Mouse (Mus musculus) heart, embryonic 11.5 days (tissue): Measurements from ENCODE around the gene 9130213A22Rik. TPM values are rescaled to one million over a fixed set of nuclear protein-coding genes. Genes with fewer than 3 reads are reported as not detected.

ENCODE experiments used
- ATAC-seq: fragments of 200-750 bp; cut with Nextera tagmentation; replicated peaks from 2 replicates; pipeline ENCODE4 v1.8.0; 2017; ENCODE audit warnings: moderate library complexity; ENCODE audit not compliant: insufficient number of reproducible peaks, low FRiP score, low TSS enrichment
- H3K27ac ChIP-seq: fragments of 300-500 bp; sonication (generic); 2 replicates; pipeline ENCODE4 v1.5.1; 2014; ENCODE audit warnings: mild to moderate bottlenecking, low read depth, low read length
- H3K27me3 ChIP-seq: fragments of 300-500 bp; sonication (generic); 2 replicates; pipeline ENCODE4 v1.6.1; 2014; ENCODE audit warnings: mild to moderate bottlenecking, low read length, mixed read lengths; ENCODE audit not compliant: control insufficient read depth, insufficient read depth
- H3K36me3 ChIP-seq: fragments of 300-500 bp; sonication (generic); 2 replicates; pipeline ENCODE4 v1.6.1; 2014; ENCODE audit warnings: mild to moderate bottlenecking, low read length, moderate library complexity, mixed read lengths; ENCODE audit not compliant: control insufficient read depth, insufficient read depth
- H3K4me1 ChIP-seq: fragments of 300-500 bp; sonication (generic); 2 replicates; pipeline ENCODE4 v1.6.1; 2014; ENCODE audit warnings: low read length; ENCODE audit not compliant: control insufficient read depth, insufficient read depth
- H3K4me2 ChIP-seq: fragments of 300-500 bp; sonication (generic); 2 replicates; pipeline ENCODE4 v1.6.1; 2014; ENCODE audit warnings: mild to moderate bottlenecking, moderate library complexity
- H3K4me3 ChIP-seq: fragments of 300-500 bp; sonication (generic); 2 replicates; pipeline ENCODE4 v1.5.1; 2014; ENCODE audit warnings: low read depth, low read length
- H3K9ac ChIP-seq: fragments of 300-500 bp; sonication (generic); 2 replicates; pipeline ENCODE4 v1.6.1; 2014; ENCODE audit warnings: mild to moderate bottlenecking, low read depth, low read length, moderate library complexity
- H3K9me3 ChIP-seq: fragments of 300-500 bp; sonication (generic); replicated peaks from 2 replicates; pipeline ENCODE4 v1.6.1; 2016; ENCODE audit warnings: low read length; ENCODE audit not compliant: control insufficient read depth
- WGBS: fragments of 180-500 bp; shearing (Covaris S2); extraction: QIAGEN DNeasy Blood & Tissue Kit; methylation state at CpG from one replicate; pipeline ENCODE4 v1.1.7; 2014; ENCODE audit not compliant: insufficient replicate concordance; 5-methylcytosine and 5-hydroxymethylcytosine counted together
- polyA plus RNA-seq: library from polyadenylated mRNA; unstranded; fragments of >200 nt; fragmentation: Nextera tagmentation; extraction: Ambion mirVana; gene quantifications from 2 replicates; pipeline ENCODE4 v1.2.1, GENCODE M21; 2014

The 9130213A22Rik gene
- polyA plus RNA-seq, 1 experiment from 2014 or later: 0.49 TPM

DNA sequence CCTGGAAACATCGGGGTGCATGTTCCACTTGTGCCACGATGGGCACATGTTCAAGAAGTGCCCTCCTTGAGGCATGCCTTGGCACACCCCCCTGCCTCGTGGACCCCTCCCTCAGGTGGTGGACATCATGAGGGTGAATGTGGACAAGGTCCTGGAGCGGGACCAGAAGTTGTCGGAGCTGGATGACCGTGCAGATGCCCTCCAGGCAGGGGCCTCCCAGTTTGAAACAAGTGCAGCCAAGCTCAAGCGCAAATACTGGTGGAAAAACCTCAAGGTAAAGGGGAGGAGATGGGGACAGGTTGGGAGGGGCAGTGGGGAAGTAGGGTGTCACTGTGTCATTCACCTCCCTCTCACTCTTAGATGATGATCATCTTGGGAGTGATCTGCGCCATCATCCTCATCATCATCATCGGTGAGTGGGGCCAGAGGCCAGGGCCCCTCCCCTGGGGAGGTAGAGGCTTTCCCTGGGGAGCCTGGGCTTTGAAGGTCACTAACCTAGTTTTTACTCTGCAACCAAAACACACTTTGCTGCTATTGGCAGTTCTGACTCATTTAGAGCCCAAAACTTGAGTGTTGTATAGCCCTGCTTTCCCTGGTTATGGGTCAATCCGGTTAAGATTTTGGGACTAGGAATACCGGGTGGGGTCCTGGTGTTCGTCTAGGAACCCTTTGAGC is 32.6 kb downstream of the 9130213A22Rik start:
- Histone ChIP-seq H3K36me3 (0 out of 2 replicates have a peak, but pooled peaks cover 3% of the 10 kb centered on the region), H3K4me1 (peaks cover 37% of the 10 kb centered on the region), H3K9ac (peak overlapping the region; percentile 96), H3K27me3 (no peaks in the 10 kb centered on the region), H3K27ac (no peak overlapping the region), H3K4me2 (peak overlapping the region; percentile 75), H3K4me3 (peak overlapping the region; percentile 76), H3K9me3 (no peaks in the 10 kb centered on the region)
- WGBS: 84% methylated on average over 12 of the region's 12 CpGs
- no peak for ATAC-seq

DNA sequence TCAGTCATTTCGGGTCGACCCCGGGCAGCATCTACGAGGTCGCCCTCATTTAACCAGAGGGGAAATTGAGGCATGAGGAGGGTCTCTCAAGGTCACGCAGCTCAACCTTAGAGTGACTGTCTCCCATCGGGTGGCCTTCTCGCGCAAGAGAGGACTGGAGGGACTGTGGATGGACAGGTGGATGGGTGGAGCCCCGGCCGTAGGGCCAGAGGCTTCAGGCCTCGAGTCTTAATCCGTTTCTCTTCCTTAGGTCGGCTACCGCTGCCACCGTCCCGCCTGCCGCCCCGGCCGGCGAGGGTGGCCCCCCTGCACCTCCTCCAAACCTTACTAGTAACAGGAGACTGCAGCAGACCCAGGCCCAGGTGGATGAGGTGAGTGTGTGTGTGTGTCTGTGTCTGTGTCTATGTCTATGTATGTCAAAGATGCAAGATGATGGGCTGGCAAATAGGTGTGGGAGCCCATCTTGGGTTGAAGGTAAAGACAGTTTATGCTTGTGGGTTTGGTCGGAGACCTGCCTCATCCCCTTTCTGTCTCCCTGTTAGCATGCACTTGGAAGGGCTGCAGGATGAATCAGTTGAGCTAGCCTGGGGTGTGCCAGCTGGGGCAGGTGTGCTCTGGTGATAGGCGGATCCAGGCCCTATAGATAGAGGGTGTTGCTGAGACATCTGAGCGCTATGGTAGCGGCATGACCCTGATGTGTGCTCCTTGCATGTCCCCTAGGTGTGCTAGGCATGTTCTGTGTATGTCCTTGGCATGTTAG is 33.4 kb downstream of the 9130213A22Rik start:
- Histone ChIP-seq H3K4me3 (peak overlapping the region; percentile 76), H3K4me1 (peaks cover 37% of the 10 kb centered on the region), H3K9me3 (no peaks in the 10 kb centered on the region), H3K27ac (peak overlapping the region; percentile 92), H3K36me3 (0 out of 2 replicates have a peak, but pooled peaks cover 3% of the 10 kb centered on the region), H3K27me3 (no peaks in the 10 kb centered on the region), H3K9ac (peak overlapping the region; percentile 96), H3K4me2 (peak overlapping the region; percentile 75)
- no peak for ATAC-seq
- 10% methylated on average over 25 of the region's 25 CpGs for WGBS

DNA sequence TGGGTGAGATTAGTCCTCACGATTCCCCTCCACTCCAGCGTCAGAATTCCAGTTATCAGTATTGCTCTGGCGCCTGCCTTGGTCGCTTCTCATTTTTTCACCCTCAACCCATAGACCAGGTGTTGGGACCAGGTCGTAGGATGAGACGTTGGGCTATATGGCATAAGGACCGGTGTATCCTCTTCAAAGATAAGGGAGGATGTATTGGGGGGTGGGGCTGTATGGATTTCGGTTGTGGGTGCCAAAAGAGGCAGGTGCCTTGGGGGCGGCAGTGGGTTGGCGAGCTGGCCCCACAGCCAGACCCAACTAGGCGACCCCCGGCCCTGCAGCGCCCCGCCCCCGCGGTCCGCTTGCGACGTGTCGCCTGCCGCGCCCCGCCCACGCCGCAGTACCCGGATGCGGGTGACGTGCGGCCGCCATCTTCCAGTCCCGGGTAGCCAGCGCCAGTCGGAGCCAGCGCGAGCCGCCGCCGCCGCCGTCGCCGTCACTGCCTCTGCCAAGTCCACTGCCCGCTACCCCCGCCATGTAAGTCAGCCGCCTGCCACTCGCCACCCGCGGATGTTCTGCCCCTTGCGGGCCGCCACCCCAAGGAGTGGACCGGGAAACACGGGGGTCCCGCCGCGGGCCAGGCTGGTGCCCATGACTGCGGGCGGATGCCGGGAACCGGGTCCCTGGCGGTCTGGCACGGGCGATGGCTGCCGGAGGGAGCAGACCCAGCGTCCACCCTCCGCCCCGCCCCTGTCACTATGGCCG is 34.1 kb downstream of the 9130213A22Rik start, which contains the start of gene Vamp2:
Vamp2 (plus strand) TSS at position 388 of the 753 bp plus-strand sequence.
- peak within 1 kb of the TSS; percentile 96 for H3K9ac ChIP-seq
- peak within 1 kb of the TSS; percentile 76 for H3K4me3 ChIP-seq
- under 1% methylated on average over 62 of the region's 67 CpGs for WGBS
- H3K4me1 ChIP-seq: peaks cover 37% of the 10 kb centered on the region
- H3K4me2 ChIP-seq: peak within 1 kb of the TSS; percentile 75
- peak; percentile 63 for ATAC-seq
- peak within 1 kb of the TSS; percentile 92 for H3K27ac ChIP-seq
- H3K27me3 ChIP-seq: no peaks in the 10 kb centered on the region
- 0 out of 2 replicates have a peak, but pooled peaks cover 3% of the 10 kb centered on the region for H3K36me3 ChIP-seq
- H3K9me3 ChIP-seq: no peaks in the 10 kb centered on the region

DNA sequence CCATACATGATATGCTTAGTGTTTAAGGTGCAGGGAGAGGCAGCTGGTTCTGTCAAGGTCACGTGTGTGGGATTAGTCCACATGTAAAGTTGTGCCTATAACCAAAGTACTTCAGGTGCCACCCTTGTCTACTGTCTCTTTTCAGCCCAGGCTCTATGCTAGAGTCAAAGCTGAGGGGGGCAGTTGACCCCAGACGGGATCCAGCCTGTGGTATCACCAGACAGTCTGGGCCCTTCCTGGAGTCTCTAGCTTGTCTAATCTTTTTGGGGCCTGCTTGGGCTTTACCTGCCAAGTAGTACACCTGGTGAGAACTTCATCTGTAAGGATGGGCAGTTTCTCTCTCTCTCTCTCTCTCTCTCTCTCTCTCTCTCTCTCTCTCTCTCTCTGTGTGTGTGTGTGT is 34.8 kb downstream of the 9130213A22Rik start:
- H3K4me1 ChIP-seq: peaks cover 36% of the 10 kb centered on the region
- no peaks in the 10 kb centered on the region for H3K9me3 ChIP-seq
- H3K36me3 ChIP-seq: 0 out of 2 replicates have a peak, but pooled peaks cover 3% of the 10 kb centered on the region
- peak overlapping the region; percentile 76; the same call in 1 of the 2 replicates for H3K4me3 ChIP-seq
- no peak for ATAC-seq
- H3K9ac ChIP-seq: peak overlapping the region; percentile 96; the same call in 1 of the 2 replicates
- peak overlapping the region; percentile 92 for H3K27ac ChIP-seq
- 51% methylated on average over 2 of the region's 2 CpGs for WGBS
- H3K27me3 ChIP-seq: no peaks in the 10 kb centered on the region
- H3K4me2 ChIP-seq: peak overlapping the region; percentile 75

DNA sequence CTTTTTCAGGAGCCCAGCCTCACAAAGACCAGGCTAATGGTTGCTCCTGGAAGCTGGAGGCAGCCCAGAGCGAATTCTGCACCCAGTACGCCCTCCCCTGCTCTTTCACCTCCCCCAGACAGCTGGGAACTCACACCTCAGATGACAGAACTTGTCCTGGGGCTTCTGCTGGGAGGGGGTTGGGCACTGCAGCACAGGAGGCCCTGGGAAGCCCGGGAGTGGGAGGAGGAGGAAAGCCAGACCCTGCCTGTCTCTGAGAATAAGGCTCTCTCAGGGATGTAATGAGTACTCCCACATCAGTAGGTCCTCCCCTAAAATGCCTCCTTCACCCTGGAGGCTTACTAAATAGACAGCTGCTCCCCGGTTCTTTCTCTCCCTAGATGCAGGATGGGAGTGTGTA is 35.3 kb downstream of the 9130213A22Rik start:
- Histone ChIP-seq H3K4me3 (no peak overlapping the region), H3K27me3 (no peaks in the 10 kb centered on the region), H3K4me1 (peaks cover 34% of the 10 kb centered on the region), H3K36me3 (0 out of 2 replicates have a peak, but pooled peaks cover 3% of the 10 kb centered on the region), H3K4me2 (peak overlapping the region; percentile 75; the same call in 1 of the 2 replicates), H3K27ac (peak overlapping the region; percentile 92), H3K9ac (peak overlapping the region; percentile 54), H3K9me3 (no peaks in the 10 kb centered on the region)
- no peak; the same call in 1 of the 2 replicates for ATAC-seq
- WGBS: 25% methylated on average over 4 of the region's 4 CpGs

DNA sequence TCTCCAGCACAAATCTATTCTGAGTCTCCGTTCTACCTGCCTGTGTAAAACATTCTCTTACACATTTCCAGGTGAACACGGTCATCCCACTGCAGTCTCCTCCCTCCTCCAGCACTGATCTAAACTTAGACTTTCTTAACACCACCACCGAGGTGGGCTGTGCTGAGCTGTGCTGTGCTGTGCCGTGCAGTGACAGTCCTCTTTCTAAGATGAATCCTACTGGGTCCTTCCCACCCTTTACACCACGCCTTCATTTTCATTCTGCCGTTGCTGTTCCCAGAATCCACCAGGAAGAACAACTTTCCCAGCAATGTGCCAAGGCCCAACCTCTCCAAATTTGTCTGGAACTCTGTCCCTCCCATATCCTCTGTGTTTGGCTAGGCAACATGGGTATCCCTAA is 36.0 kb downstream of the 9130213A22Rik start:
- peak overlapping the region; percentile 92 for H3K27ac ChIP-seq
- peak overlapping the region; percentile 54; the same call in 1 of the 2 replicates for H3K9ac ChIP-seq
- no peaks in the 10 kb centered on the region for H3K27me3 ChIP-seq
- WGBS: 46% methylated on average over 6 of the region's 6 CpGs
- peak overlapping the region; percentile 12; the same call in 1 of the 2 replicates for H3K4me2 ChIP-seq
- ATAC-seq: no peak; the same call in 1 of the 2 replicates
- no peak overlapping the region for H3K4me3 ChIP-seq
- H3K4me1 ChIP-seq: peaks cover 30% of the 10 kb centered on the region
- no peaks in the 10 kb centered on the region for H3K9me3 ChIP-seq
- H3K36me3 ChIP-seq: 0 out of 2 replicates have a peak, but pooled peaks cover 3% of the 10 kb centered on the region

DNA sequence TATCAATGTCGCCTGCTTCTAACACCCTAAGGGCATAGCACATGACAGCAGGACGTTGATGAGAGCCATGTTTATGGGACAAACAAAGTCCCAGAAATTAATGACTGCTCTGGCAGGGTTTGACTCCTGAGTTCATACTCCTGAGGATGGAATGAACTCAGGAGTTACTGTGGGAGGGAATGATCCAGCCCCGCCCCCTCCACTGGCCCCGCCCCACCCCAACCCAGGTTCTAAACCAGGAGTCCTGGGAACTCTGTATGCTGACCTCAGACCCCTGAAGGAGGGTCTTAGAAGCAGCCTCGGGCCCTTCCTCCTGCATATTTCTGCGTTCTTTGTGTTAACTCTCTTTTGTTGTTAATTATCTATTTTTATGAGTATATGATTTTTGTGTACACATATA is 36.8 kb downstream of the 9130213A22Rik start:
- WGBS: 65% methylated on average over 6 of the region's 6 CpGs

DNA sequence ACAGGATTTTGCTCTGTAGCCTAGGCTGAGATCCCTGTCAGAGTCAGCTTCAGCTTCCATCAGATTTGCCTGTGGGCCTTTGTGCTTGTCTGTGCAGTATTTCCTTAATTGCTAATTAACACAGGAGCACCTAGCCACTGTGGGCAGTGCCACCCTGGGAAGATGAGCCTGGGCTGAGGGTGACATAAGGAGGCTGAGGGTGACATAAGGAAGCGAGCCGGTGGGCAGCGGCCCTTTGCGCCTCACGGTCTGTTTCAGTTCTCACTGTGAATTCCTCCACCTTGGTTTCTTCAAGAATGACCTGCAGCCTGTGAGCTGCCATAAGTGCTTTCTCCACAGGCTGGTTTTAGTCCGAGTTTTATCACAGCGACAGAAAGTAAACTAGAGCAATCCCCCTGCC is 40.8 kb downstream of the 9130213A22Rik start:
- H3K27me3 ChIP-seq: no peaks in the 10 kb centered on the region
- WGBS: 74% methylated on average over 7 of the region's 7 CpGs
- no peak overlapping the region for H3K4me2 ChIP-seq
- no peak overlapping the region for H3K9ac ChIP-seq
- no peak for ATAC-seq
- peaks cover 4% of the 10 kb centered on the region for H3K4me1 ChIP-seq
- H3K36me3 ChIP-seq: no peaks in the 10 kb centered on the region
- H3K9me3 ChIP-seq: no peaks in the 10 kb centered on the region
- H3K27ac ChIP-seq: no peak overlapping the region
- no peak overlapping the region for H3K4me3 ChIP-seq

More for the DNA sequence above, 36.8 kb downstream of the 9130213A22Rik start:
- Histone ChIP-seq H3K4me1 (peaks cover 29% of the 10 kb centered on the region), H3K4me3 (no peak overlapping the region), H3K4me2 (no peak overlapping the region), H3K9ac (no peak overlapping the region), H3K27ac (no peak overlapping the region), H3K36me3 (0 out of 2 replicates have a peak, but pooled peaks cover 3% of the 10 kb centered on the region), H3K27me3 (no peaks in the 10 kb centered on the region), H3K9me3 (no peaks in the 10 kb centered on the region)
- no peak for ATAC-seq
